Mouse (Mus musculus): ENCODE measurements around the gene Syt16. TPM values are rescaled to one million over a fixed set of nuclear protein-coding genes. Genes with fewer than 3 reads are reported as not detected.

Gene Syt16
- total and polyA plus RNA-seq, 2 experiments from 2014 or later: 102 to 114 TPM

DNA sequence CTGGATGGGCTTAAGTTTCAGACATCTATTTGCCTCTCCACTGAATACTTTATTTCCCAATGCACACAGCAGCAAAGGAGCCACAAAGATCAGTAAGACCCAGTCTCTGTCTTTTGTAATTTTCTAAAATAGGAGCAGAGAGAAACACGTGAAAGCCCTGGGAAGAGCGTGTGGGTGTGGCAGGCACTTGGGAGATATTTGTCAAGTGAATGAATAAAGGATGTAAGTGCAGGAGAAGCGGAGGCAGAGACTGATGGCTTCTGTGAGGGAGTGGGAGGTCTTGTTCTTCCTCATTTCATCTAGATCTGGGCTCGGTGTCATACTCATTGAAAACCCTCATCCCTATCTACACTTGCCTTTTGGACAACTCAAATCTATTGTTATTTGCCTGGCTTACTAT is 78.6 kb downstream of the Syt16 start:
- no peaks in the 10 kb centered on the region for H3K36me3 ChIP-seq (ENCODE audit: insufficient read depth)
- no peaks in the 10 kb centered on the region for H3K27me3 ChIP-seq (ENCODE audit: insufficient read depth, low read length)
- TF ChIP-seq CTCF (IDR thresholded peaks at IDR 0.05; ENCODE audit: low read depth): no peak
- ATAC-seq (no peak; the same call in 1 of the 2 replicates), DNase-seq (no peak)
- 71% methylated on average over 4 of the region's 4 CpGs for WGBS
- H3K4me1 ChIP-seq (ENCODE audit: insufficient read depth): 0 out of 2 replicates have a peak, but pooled peaks cover 6% of the 10 kb centered on the region
- H3K9me3 ChIP-seq (ENCODE audit: low read length): no peaks in the 10 kb centered on the region
- H3K27ac ChIP-seq (ENCODE audit: low read depth, low read length): no peak overlapping the region
- H3K4me3 ChIP-seq (ENCODE audit: low read depth, low read length): no peak overlapping the region
- H3K4me2 ChIP-seq (ENCODE audit: low read depth): no peak overlapping the region
- no peak overlapping the region for H3K9ac ChIP-seq

DNA sequence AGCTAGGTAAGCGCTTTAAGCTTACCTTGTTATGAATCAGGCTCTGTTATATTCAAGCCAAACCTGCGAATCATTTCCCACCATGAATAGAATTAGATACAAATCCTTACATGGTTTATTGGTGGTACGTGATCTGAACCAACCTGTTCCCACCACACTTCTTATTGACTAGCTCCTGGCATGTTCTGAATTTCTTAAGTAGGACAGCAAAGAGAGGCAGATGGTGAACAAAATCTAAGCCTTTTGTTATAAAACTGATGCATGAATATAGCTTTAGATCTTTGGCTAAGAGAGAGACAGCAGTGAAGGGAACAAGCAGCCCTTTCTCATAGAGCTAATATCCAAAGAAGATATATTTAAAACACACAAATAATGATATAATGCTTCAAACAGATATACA is 83.7 kb downstream of the Syt16 start:
- no peak for ATAC-seq
- Histone ChIP-seq H3K4me1 (ENCODE audit: insufficient read depth) (no peaks in the 10 kb centered on the region), H3K9me3 (ENCODE audit: low read length) (no peaks in the 10 kb centered on the region), H3K4me3 (ENCODE audit: low read depth, low read length) (no peak overlapping the region), H3K36me3 (ENCODE audit: insufficient read depth) (no peaks in the 10 kb centered on the region), H3K9ac (no peak overlapping the region), H3K4me2 (ENCODE audit: low read depth) (no peak overlapping the region), H3K27ac (ENCODE audit: low read depth, low read length) (peak overlapping the region; percentile 21; the same call in 1 of the 2 replicates), H3K27me3 (ENCODE audit: insufficient read depth, low read length) (no peaks in the 10 kb centered on the region)
- no peak for TF ChIP-seq CTCF (IDR thresholded peaks at IDR 0.05; ENCODE audit: low read depth)
- no peak for DNase-seq
- 75% methylated on average over 3 of the region's 3 CpGs for WGBS

DNA sequence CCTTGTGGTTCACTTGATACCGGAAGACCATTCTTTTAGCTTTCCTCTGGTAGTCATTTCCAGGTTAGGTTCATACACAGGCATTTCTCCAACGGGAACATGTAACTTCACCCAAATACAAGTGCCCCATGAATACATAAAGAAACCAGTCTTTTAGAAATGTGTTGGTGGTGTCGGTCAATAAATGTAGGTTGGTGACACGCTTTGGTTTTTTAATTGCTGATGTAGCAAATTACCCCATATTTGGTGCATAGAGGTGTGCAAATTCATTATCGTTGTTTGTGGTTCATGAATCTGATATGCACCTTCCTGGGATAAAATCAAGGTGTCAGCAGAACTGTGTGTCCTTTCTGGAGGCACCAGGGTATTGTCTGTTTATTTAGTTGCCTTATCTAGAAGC is 86.9 kb downstream of the Syt16 start:
- H3K27me3 ChIP-seq (ENCODE audit: insufficient read depth, low read length): no peaks in the 10 kb centered on the region
- H3K4me3 ChIP-seq (ENCODE audit: low read depth, low read length): no peak overlapping the region
- DNase-seq (no peak), ATAC-seq (no peak)
- no peaks in the 10 kb centered on the region for H3K9me3 ChIP-seq (ENCODE audit: low read length)
- no peak overlapping the region for H3K27ac ChIP-seq (ENCODE audit: low read depth, low read length)
- no peaks in the 10 kb centered on the region for H3K4me1 ChIP-seq (ENCODE audit: insufficient read depth)
- no peaks in the 10 kb centered on the region for H3K36me3 ChIP-seq (ENCODE audit: insufficient read depth)
- no peak overlapping the region for H3K4me2 ChIP-seq (ENCODE audit: low read depth)
- H3K9ac ChIP-seq: no peak overlapping the region
- WGBS: 98% methylated on average over 5 of the region's 5 CpGs
- no peak for TF ChIP-seq CTCF (IDR thresholded peaks at IDR 0.05; ENCODE audit: low read depth)

DNA sequence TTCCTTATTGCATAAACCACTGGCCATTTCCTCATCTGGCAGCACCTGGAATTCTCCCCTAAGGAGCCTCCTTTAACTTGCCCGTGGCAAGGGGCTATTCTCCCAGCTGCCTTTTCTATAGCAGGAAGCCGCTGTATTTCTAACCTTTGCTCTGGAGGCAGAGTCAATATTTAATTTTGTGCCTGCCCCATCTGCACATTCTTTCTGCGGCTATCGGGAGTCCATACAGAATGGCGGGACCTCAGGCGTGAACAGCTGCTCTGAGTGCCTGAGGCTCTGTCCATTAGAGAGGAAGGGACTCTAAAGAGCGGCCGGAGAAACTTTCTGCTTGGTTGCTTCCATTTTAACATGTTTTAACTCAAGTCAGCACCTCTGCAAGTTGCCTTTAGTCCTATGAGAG is 89.6 kb downstream of the Syt16 start:
- no peak for ATAC-seq
- no peak for TF ChIP-seq CTCF (IDR thresholded peaks at IDR 0.05; ENCODE audit: low read depth)
- Histone ChIP-seq H3K9me3 (ENCODE audit: low read length) (no peaks in the 10 kb centered on the region), H3K4me2 (ENCODE audit: low read depth) (no peak overlapping the region), H3K4me1 (ENCODE audit: insufficient read depth) (peaks cover 4% of the 10 kb centered on the region; the same call in 1 of the 2 replicates), H3K27me3 (ENCODE audit: insufficient read depth, low read length) (no peaks in the 10 kb centered on the region), H3K27ac (ENCODE audit: low read depth, low read length) (no peak overlapping the region), H3K4me3 (ENCODE audit: low read depth, low read length) (no peak overlapping the region), H3K9ac (no peak overlapping the region), H3K36me3 (ENCODE audit: insufficient read depth) (no peaks in the 10 kb centered on the region)
- no peak for DNase-seq
- 68% methylated on average over 8 of the region's 8 CpGs for WGBS

DNA sequence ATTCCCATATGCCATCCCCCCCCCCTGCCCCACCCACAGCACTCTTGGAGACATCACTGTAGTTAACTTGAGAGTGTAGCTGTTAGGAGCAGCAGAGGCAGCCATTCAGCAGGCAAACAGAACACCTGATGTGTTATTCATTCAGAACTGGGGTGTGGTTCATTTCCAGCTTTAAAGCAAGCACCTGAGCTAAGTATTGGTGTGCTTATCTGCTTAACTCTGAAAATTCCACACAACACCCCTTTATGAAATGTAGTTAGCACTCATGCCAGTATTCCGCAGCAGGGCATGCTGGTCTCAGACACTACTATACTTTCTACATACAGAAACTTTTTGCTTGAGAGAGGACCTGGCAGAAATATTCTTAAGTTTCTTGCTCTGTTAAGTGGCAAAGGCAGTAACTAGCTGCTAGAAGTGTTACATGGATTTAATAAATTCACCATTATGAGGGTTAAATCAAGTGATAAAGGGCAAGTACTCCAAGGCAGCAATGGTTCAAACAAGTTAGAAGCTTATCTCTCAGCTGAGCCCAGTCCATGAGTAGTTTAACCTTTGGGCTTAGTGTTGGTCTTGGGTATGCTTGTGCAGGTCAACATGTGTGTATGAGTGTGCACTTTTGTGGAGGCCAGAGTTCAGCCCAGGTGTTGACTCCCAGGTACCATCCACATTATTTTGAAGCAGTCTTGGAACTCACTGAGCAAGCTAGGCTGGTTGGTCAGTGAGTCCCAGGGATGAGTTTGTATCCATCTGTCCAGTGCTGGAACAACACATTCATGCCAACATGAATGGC is 92.1 kb downstream of the Syt16 start:
- TF ChIP-seq CTCF (IDR thresholded peaks at IDR 0.05; ENCODE audit: low read depth): no peak
- Histone ChIP-seq H3K9ac (no peak overlapping the region), H3K27me3 (ENCODE audit: insufficient read depth, low read length) (no peaks in the 10 kb centered on the region), H3K4me2 (ENCODE audit: low read depth) (no peak overlapping the region), H3K4me1 (ENCODE audit: insufficient read depth) (peaks cover 11% of the 10 kb centered on the region; the same call in 1 of the 2 replicates), H3K9me3 (ENCODE audit: low read length) (no peaks in the 10 kb centered on the region), H3K4me3 (ENCODE audit: low read depth, low read length) (no peak overlapping the region), H3K36me3 (ENCODE audit: insufficient read depth) (no peaks in the 10 kb centered on the region), H3K27ac (ENCODE audit: low read depth, low read length) (no peak overlapping the region)
- no peak for DNase-seq
- WGBS: 94% methylated on average over 1 of the region's 1 CpGs
- ATAC-seq: no peak

DNA sequence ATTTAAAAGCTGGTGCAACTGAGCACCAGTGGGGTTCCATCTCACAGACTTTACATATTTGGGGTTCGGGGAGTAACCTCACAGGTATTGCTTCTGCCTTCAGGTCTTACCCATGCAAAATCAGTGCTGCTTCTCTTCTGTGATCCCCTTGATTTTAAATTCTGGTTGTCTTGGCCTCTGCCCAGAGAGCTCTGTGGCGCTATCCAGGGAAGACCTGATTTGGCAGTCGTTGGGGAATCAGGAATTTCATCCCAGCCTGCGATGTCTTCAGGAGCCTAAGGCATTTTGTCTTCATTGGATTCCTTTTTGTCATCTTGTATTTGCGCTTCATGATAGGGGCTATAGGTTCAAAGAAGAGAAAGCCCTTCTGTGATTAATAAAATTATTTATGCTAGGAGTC is 95.1 kb downstream of the Syt16 start:
- Histone ChIP-seq H3K27me3 (ENCODE audit: insufficient read depth, low read length) (no peaks in the 10 kb centered on the region), H3K36me3 (ENCODE audit: insufficient read depth) (no peaks in the 10 kb centered on the region), H3K9me3 (ENCODE audit: low read length) (no peaks in the 10 kb centered on the region), H3K4me1 (ENCODE audit: insufficient read depth) (peaks cover 11% of the 10 kb centered on the region; the same call in 1 of the 2 replicates), H3K4me2 (ENCODE audit: low read depth) (no peak overlapping the region), H3K4me3 (ENCODE audit: low read depth, low read length) (no peak overlapping the region), H3K9ac (no peak overlapping the region), H3K27ac (ENCODE audit: low read depth, low read length) (no peak overlapping the region)
- DNase-seq (peak; percentile 26), ATAC-seq (peak; percentile 10; the same call in 1 of the 2 replicates)
- WGBS: 36% methylated on average over 5 of the region's 5 CpGs
- TF ChIP-seq CTCF (IDR thresholded peaks at IDR 0.05; ENCODE audit: low read depth): no peak

DNA sequence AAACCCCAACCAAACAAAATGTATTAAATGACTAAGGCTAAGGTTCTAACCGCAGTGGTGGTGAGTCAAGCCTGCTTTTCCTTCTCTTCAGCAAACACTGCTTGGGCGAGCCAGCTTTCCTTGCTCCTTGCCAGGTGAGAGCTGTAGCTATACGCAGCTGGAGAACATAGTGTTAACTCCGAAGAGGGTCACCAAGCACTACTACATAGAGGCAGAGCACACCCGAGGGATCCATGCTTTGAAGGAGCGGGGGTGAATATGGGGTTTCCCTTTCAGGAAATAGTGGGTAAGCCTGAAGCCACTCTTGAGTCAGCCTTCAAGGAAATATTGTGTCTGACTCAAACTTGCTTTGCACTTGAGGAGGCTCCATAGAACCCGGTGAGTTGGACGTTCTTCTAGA is 95.6 kb downstream of the Syt16 start:
- H3K27ac ChIP-seq (ENCODE audit: low read depth, low read length): 0 out of 2 replicates have a peak overlapping the region, but pooled peaks have one; percentile 21
- TF ChIP-seq CTCF (IDR thresholded peaks at IDR 0.05; ENCODE audit: low read depth): no peak
- H3K9me3 ChIP-seq (ENCODE audit: low read length): no peaks in the 10 kb centered on the region
- no peaks in the 10 kb centered on the region for H3K36me3 ChIP-seq (ENCODE audit: insufficient read depth)
- DNase-seq (no peak), ATAC-seq (no peak)
- no peak overlapping the region for H3K9ac ChIP-seq
- peaks cover 15% of the 10 kb centered on the region; the same call in 1 of the 2 replicates for H3K4me1 ChIP-seq (ENCODE audit: insufficient read depth)
- WGBS: 85% methylated on average over 8 of the region's 8 CpGs
- no peak overlapping the region for H3K4me3 ChIP-seq (ENCODE audit: low read depth, low read length)
- H3K4me2 ChIP-seq (ENCODE audit: low read depth): no peak overlapping the region
- no peaks in the 10 kb centered on the region for H3K27me3 ChIP-seq (ENCODE audit: insufficient read depth, low read length)

Data from forebrain, postnatal 0 days (tissue).